Mouse (Mus musculus) inflammation-experienced regulatory T-cells, adult 6 months (primary cell): ENCODE measurements around the gene Klk8. TPM values are rescaled to one million over a fixed set of nuclear protein-coding genes. Genes with fewer than 3 reads are reported as not detected.

ENCODE experiments used
- ATAC-seq: one replicate; pipeline ENCODE4 v1.8.0; 2017
- polyA plus RNA-seq, 3 experiments: library from polyadenylated mRNA; unstranded; fragments of 100-300 nt; shearing (Covaris generic); gene quantifications; one replicate each; pipeline ENCODE4 v1.2.1; 2017

Gene Klk8
- polyA plus RNA-seq, 3 experiments from 2014 or later: 127 to 173 (median 148) TPM

GRCm38 (mm10) chr7:43791591-43791990 lies 5.8 kb upstream of the Klk8 start, which contains the start of gene Klk9:
TSS of gene Klk9 (plus strand) at chr7:43791891.
- ATAC-seq: no peak

GRCm38 (mm10) chr7:43796355-43796754 lies 1.0 kb upstream of the Klk8 start:
- ATAC-seq: no peak

DNA sequence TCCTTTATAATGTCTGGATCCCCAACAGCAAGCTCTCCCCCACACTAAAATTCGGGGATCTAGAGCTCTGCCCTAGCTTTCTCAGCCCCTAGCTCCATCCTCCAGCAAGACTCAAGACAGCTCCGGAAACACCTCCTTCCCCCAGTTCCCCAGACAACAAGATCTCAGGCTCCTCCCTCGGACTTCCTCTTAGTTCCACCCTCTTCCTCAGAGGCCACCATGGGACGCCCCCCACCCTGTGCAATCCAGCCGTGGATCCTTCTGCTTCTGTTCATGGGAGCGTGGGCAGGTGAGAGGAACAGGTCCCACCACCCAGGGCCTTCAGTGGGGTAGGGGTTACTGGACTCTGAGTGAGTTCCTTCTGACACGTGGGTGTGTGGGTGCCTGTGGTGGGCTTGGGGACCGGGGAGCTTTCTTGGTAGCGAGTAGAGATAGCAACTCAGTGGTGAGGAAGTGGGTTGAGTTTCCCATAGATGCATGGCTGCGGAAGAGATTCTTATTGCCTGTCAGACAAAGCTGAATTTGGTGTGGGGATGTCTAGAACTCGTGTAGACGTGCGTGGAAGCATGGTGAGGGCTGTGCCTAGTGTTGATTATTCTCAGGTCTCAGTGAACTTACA lies 576 bp downstream of the Klk8 start:
- ATAC-seq: peak; percentile 85

DNA sequence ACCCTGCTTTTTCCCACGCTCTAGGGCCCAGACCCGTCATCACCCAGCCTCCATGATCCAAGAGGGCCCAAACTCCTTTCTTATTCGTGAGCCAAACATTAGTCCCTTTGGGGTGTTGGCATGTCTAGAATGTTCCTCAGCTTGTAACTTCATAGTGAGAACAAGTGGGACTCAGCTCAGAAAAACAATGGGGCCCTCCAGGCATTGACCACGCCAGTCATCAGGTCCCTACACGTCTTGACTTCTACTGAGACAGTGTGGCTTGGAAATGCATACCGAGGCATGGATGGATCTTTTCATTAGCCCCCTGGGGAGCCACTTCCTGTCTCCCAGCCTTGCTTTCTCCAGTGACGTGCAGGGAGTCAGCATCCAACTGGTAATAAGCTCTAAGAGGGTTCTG lies 2.5 kb downstream of the Klk8 start:
- ATAC-seq: no peak

DNA sequence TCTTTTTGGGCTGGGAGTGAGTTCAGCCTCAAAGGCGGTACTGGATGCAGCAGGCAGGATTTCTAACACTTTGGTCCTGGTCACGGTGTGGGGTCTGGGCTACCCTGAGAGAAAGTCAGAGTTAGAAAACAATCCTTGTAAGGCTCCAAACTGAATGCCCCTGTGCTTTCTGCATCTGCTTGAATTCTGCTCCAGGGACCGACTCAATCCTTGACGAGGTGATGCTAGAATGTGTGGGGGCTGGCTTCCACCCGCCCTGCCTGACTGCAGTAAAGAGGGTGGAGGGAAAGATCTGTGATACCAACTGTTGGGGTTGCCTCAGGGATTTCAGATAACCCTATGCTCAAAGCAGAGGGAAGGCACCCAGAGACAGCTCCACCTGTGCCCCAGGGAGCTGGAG lies 13.6 kb downstream of the Klk8 start, which contains the start of gene Klk7:
Gene Klk7 (plus strand): TSS at position 301 of the 400 bp plus-strand sequence.
- ATAC-seq: no peak

DNA sequence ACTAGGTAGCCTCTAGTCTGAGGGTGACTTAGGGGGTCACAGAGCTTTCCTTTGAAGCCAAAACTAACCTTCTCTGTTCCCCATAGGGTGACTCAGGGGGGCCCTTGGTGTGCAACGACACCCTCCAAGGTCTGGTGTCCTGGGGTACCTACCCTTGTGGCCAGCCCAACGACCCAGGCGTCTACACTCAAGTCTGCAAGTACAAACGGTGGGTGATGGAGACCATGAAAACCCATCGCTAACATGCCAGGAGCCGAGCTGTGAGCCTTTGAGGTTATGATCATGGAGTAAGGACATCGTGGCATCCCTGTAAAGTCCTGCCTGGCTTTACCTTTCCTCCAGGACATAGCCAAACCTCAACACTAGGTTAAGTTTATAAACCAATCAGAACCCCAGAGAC lies 17.8 kb downstream of the Klk8 start:
- no peak for ATAC-seq

DNA sequence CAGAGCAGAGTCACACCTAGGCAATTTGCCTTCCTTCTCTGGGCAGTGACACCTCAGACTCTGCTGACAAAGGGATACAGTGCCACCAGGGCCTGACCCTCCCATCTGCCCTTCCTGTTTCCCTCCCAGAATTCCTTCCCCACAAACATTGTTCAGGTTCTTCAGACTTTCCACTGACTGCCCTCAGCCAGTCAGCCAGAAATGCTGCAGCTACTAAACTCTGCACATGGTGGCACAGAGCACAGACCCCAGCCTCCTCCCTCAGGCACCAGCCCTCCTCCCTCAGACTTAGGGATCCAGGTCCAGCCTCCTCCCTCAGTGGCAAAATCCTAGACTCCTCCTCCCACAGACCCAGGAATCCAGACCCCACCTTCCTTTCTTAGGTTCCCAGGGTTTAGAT lies 19.4 kb downstream of the Klk8 start:
- ATAC-seq: no peak

- no peak for ATAC-seq
Observed at GRCm38 (mm10) chr7:43821581-43821980, 24.2 kb downstream of the Klk8 start.

DNA sequence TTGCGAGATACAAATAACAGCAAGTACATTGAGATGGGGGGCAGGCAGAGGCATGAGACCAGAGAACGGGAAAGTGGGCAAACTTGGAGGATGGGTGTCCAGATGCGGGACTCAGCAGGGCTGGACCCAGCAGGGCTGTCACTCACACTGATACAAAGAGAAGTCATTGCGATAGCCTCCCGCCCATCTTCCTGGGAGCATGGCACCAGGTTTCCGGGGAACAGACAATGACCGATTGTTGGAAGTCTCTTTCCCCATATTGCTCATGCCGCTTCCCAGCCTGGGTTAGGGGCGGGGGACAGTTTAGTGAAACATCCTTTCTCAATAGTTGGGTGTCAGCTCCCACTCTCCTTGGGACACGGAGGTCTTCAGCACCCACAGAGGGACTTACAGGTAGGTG lies 26.8 kb downstream of the Klk8 start, which contains the start of gene Klk6:
Gene Klk6 (plus strand): TSS at position 301 of the 400 bp plus-strand sequence.
- no peak for ATAC-seq

- no peak for ATAC-seq
Observed at GRCm38 (mm10) chr7:43826056-43826455, 28.7 kb downstream of the Klk8 start.

DNA sequence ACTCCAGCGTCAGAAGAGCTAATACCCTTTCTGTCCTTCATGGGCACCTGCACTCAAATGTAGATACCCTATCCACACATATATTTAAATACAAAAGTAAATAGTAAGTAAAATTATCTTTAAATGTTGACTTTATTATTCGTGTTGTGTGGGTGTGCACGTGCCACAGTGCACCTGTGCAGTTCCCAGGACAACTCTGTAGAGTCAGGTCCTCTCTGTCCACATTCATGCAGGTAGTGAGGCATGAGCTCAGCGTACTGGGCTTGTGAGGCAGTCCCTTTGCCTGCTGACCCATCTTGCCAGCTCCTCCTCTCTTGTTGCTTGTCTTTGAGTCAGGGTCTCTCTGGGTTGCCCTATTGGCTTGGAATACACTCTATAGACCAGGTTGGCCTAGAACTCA lies 30.3 kb downstream of the Klk8 start:
- no peak for ATAC-seq

- ATAC-seq: no peak
Observed at GRCm38 (mm10) chr7:43829006-43829405, 31.6 kb downstream of the Klk8 start.

DNA sequence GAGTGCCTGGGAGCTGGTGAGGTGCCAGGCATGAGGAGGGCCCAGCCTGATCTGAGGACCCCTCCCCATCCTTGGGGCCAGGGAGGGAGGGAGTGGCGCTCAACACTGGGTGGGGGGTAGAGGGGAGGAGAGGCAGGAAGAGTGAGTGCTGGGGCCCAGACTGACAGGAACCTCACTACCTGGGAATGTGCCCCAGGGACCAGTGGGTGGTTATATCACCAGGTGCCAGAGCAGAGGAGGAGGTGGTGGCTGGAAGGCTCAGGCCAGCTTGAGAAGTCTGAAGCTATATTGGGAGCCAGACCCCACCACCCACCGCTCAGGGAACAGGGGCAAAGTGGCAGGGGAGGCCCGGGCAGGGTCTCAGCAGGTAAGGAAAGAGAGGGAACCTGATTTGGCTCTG lies 44.3 kb downstream of the Klk8 start, which contains the start of gene Klk5:
Gene Klk5 (plus strand): TSS at position 271 of the 400 bp plus-strand sequence.
- no peak for ATAC-seq

DNA sequence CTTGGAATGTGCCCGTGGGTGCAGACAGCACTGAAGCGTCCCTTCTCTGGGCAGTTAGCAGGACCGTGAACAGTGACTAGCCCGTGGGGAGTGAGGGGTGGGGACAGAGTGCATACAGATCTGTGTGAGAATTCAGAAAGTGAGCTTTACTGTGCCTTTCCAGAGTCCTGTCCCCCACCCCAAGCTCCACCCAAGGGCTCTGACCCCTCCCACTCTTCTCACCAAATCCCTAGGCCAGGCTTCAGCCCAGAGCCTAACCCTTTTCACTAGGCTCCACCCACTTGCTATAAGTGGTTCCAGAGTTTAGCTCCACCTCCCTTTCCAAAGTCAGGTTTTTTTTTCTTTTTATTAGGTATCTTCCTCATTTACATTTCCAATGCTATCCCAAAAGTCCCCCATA lies 46.4 kb downstream of the Klk8 start:
- no peak for ATAC-seq

GRCm38 (mm10) chr7:43851616-43852015 lies 54.2 kb downstream of the Klk8 start:
- no peak for ATAC-seq

Other genes with a start within 250 kb of the Klk8 start
- gene Zfp658, start 235.3 kb upstream of the Klk8 start, polyA plus RNA-seq: 1 to 10 TPM; 2.8 to 4.3 (median 3.3) TPM
- gene Zfp719, start 218.0 kb upstream of the Klk8 start, polyA plus RNA-seq: 10 to 100 TPM; 10.7 to 11.7 (median 11.7) TPM
- gene Zfp819, start 190.4 kb upstream of the Klk8 start, polyA plus RNA-seq: not detected
- not detected for gene Ceacam18, start 162.9 kb upstream of the Klk8 start, polyA plus RNA-seq
- gene Siglece, start 137.4 kb upstream of the Klk8 start, polyA plus RNA-seq: under 1 TPM; 0.45 to 0.78 (median 0.51) TPM
- 1 to 10 TPM; 1.1 to 2.0 (median 1.3) TPM for gene Ctu1, start 125.6 kb upstream of the Klk8 start, polyA plus RNA-seq
- gene Klk14, start 107.2 kb upstream of the Klk8 start, polyA plus RNA-seq: not detected
- under 1 TPM in 1 of 3 experiments, not detected in 2; 0.38 TPM for gene Klk13, start 85.0 kb upstream of the Klk8 start, polyA plus RNA-seq
- gene Klk12, start 28.7 kb upstream of the Klk8 start, polyA plus RNA-seq: not detected
- under 1 TPM in 1 of 3 experiments, not detected in 2; 0.46 TPM for gene Klk11, start 23.0 kb upstream of the Klk8 start, polyA plus RNA-seq
- under 1 TPM in 1 of 3 experiments, not detected in 2; 0.73 TPM for gene Klk10, start 16.5 kb upstream of the Klk8 start, polyA plus RNA-seq
- gene Klk9, start 5.7 kb upstream of the Klk8 start, polyA plus RNA-seq: not detected
- under 1 TPM in 1 of 3 experiments, not detected in 2; 0.17 TPM for gene Klk7, start 13.7 kb downstream of the Klk8 start, polyA plus RNA-seq
- under 1 TPM in 1 of 3 experiments, not detected in 2; 0.52 TPM for gene Klk6, start 26.9 kb downstream of the Klk8 start, polyA plus RNA-seq
- not detected for gene Klk5, start 44.4 kb downstream of the Klk8 start, polyA plus RNA-seq
- gene Klk4, start 83.6 kb downstream of the Klk8 start, polyA plus RNA-seq: not detected
- gene Klk15, start 136.2 kb downstream of the Klk8 start, polyA plus RNA-seq: not detected
- gene Klk1b8, start 153.1 kb downstream of the Klk8 start, polyA plus RNA-seq: not detected
- gene Klk1b1, start 169.2 kb downstream of the Klk8 start, polyA plus RNA-seq: not detected
- 1 to 10 TPM in 2 of 3 experiments, not detected in 1; 1.5 to 2.8 TPM for gene Klk1b9, start 178.5 kb downstream of the Klk8 start, polyA plus RNA-seq
- gene Klk1b11, start 198.3 kb downstream of the Klk8 start, polyA plus RNA-seq: not detected
- gene Klk1b26, start 214.6 kb downstream of the Klk8 start, polyA plus RNA-seq: not detected